Mouse (Mus musculus) kidney, adult 2 months (tissue): ENCODE data around the gene Wdr45.

Source experiments
- CTCF ChIP-seq: fragments of 200-500 bp; conservative IDR thresholded peaks from 2 replicates; pipeline ENCODE4 v1.5.1; 2011; ENCODE audit warnings: low read depth, mild to moderate bottlenecking, control low read depth, low read length, moderate library complexity, mixed read lengths; ENCODE audit not compliant: insufficient read depth, insufficient read length
- POLR2A ChIP-seq: fragments of 200-500 bp; IDR thresholded peaks from one replicate; pipeline ENCODE4 v1.6.1; 2011; ENCODE audit warnings: low read depth, low read length, control low read depth

DNA sequence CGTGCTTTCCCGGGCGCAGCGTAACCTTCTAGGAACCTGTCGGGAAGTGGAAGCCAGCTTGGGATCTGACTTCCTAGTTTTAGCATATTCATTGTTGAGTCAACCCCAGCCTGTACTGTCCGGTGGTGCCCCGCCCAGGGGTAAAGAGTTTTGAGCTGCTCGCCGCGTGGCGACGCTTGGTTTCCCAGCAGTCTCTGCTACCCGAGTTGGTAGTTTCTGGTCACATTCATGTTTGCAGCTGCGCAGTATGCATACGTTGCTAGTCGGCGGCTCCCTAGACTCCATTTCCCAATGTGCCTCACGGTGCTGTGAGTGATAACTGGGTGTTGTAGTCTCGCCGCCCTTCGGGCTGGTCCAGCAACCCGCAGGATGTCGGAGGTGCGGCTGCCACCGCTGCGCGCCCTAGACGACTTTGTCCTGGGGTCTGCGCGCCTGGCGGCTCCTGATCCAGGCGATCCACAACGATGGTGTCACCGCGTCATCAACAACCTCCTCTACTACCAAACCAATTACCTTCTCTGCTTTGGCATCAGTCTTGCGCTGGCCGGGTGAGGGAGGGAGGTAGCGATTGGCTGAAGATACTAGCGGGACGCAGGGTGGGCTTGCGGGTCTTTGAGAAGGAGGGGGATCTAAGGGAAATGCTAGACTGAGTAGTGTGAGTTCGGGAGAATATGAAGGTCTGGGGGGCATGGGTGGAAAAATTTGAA is 14.2 kb downstream of the Wdr45 start, which contains the start of gene Praf2:
- TF ChIP-seq CTCF (no peak), POLR2A (no peak)
